Mouse (Mus musculus): ENCODE measurements around the gene Gipc1.

DNA sequence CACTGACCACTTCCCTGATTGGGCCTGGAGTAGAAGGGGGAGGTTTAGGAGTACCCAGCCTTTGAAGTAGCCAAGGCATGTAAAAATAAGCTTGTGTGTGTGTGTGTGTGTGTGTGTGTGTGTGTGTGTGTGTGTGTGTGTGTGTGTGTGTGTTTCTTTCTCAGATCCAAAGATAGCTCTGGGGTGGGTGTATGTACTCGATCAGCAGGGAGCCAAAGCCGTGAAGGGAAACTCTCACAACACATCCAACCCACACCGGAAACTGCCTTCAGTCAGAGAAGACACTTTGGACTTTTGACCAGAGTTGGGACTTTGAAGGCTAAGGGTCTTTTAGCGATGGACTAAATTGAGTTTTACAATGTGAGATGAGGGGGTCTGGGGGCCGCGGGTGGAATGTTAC, 2.8 kb upstream of the Gipc1 start:
- TF ChIP-seq CTCF (IDR thresholded peaks at IDR 0.05) (no peak), EP300 (IDR thresholded peaks at IDR 0.05) (no peak)

Measured in lung, postnatal 0 days (tissue).